Comparison of ENCODE assay signal across 8 mouse cellular contexts in genomic region chr1:177338466-177339206, GRCm38 (mm10).
DNase-seq lines count a peak whose midpoint lies in the region; ATAC-seq and TF ChIP-seq lines count a peak whose summit lies in the region.

No protein-coding gene starts in this region.

- peak overlapping the region; percentile 81 for H3K4me2 ChIP-seq in embryonic facial prominence, embryonic 14.5 days (ENCODE audit: low read depth, low read length)
- H3K4me2 ChIP-seq in heart, embryonic 13.5 days = peak overlapping the region; percentile 84
- H3K4me2 ChIP-seq in liver, embryonic 13.5 days = peak overlapping the region; percentile 69

- peak; percentile 82 for ATAC-seq in embryonic facial prominence, embryonic 14.5 days (ENCODE audit: low read depth)
- no peak for ATAC-seq in heart, embryonic 13.5 days (ENCODE audit: extremely low read depth, insufficient number of reproducible peaks, low FRiP score, low TSS enrichment)
- no peak for ATAC-seq in liver, embryonic 13.5 days (ENCODE audit: low read depth)

- peak overlapping the region; percentile 70 for H3K9ac ChIP-seq in embryonic facial prominence, embryonic 14.5 days (ENCODE audit: low read depth, low read length)
- H3K9ac ChIP-seq in heart, embryonic 13.5 days = peak overlapping the region; percentile 75
- peak overlapping the region; percentile 47; the same call in 1 of the 2 replicates for H3K9ac ChIP-seq in liver, embryonic 13.5 days

- H3ac ChIP-seq in C2C12 (ENCODE audit: control insufficient read depth, insufficient read length, low read depth) = peak overlapping the region; percentile 41

- H3K79me2 ChIP-seq in C2C12 (ENCODE audit: control insufficient read depth, insufficient read depth) = no peaks in the 10 kb centered on the region

- H3K9me3 ChIP-seq in embryonic facial prominence, embryonic 14.5 days (ENCODE audit: control insufficient read depth, low read length) = no peaks in the 10 kb centered on the region
- no peaks in the 10 kb centered on the region for H3K9me3 ChIP-seq in heart, embryonic 13.5 days
- no peaks in the 10 kb centered on the region for H3K9me3 ChIP-seq in liver, embryonic 13.5 days (replicated peaks)

- peak; percentile 16 for DNase-seq in adrenal gland, postnatal 4 days (ENCODE audit: low spot score in 2 of 2)
- peak; percentile 67 for DNase-seq in embryonic facial prominence, embryonic 14.5 days (ENCODE audit: low spot score)
- DNase-seq in kidney, postnatal 10 days = peak; percentile 64
- DNase-seq in liver, embryonic 13.5 days = no peak
- DNase-seq in neural tube, embryonic 10.5 days (ENCODE audit: extremely low spot score, low spot score) = peak; percentile 78

- TF ChIP-seq POLR2A in testis, adult 2 months (IDR thresholded peaks at IDR 0.05; ENCODE audit: control insufficient read depth, low read depth, low read length) = no peak

- no peaks in the 10 kb centered on the region for H3K27me3 ChIP-seq in C2C12 (ENCODE audit: control insufficient read depth, insufficient read depth, insufficient read length)
- no peaks in the 10 kb centered on the region for H3K27me3 ChIP-seq in embryonic facial prominence, embryonic 14.5 days (replicated peaks; ENCODE audit: control insufficient read depth, insufficient read depth, low read length)
- no peaks in the 10 kb centered on the region for H3K27me3 ChIP-seq in heart, embryonic 13.5 days (replicated peaks)
- no peaks in the 10 kb centered on the region for H3K27me3 ChIP-seq in liver, embryonic 13.5 days
- no peaks in the 10 kb centered on the region for H3K27me3 ChIP-seq in testis, adult 2 months (ENCODE audit: control insufficient read depth, insufficient read depth, low read length)

- H3K4me1 ChIP-seq in embryonic facial prominence, embryonic 14.5 days (ENCODE audit: control insufficient read depth, insufficient read depth, low read length) = peaks cover 5% of the 10 kb centered on the region; the same call in 1 of the 2 replicates
- H3K4me1 ChIP-seq in heart, embryonic 13.5 days = peaks cover 5% of the 10 kb centered on the region; the same call in 1 of the 2 replicates
- peaks cover 11% of the 10 kb centered on the region for H3K4me1 ChIP-seq in liver, embryonic 13.5 days (replicated peaks)
- no peaks in the 10 kb centered on the region for H3K4me1 ChIP-seq in testis, adult 2 months (ENCODE audit: control insufficient read depth, insufficient read depth, low read length)

- peak overlapping the region; percentile 29 for H3K27ac ChIP-seq in embryonic facial prominence, embryonic 14.5 days (replicated peaks; ENCODE audit: low read depth, low read length)
- peak overlapping the region; percentile 45 for H3K27ac ChIP-seq in heart, embryonic 13.5 days (replicated peaks)
- H3K27ac ChIP-seq in liver, embryonic 13.5 days = no peak overlapping the region
- H3K27ac ChIP-seq in testis, adult 2 months (ENCODE audit: control insufficient read depth, insufficient read depth, low read depth, low read length) = no peak overlapping the region

- no peak for TF ChIP-seq CTCF in C2C12 (IDR thresholded peaks at IDR 0.05; ENCODE audit: control insufficient read depth, insufficient read depth, insufficient read length)
- TF ChIP-seq CTCF in testis, adult 2 months (IDR thresholded peaks at IDR 0.05; ENCODE audit: control insufficient read depth, insufficient read depth, insufficient replicate concordance, low read depth, low read length) = no peak

- H3K79me3 ChIP-seq in C2C12 (ENCODE audit: low read depth) = no peaks in the 10 kb centered on the region

- 6% methylated on average over 29 of the region's 32 CpGs for WGBS in embryonic facial prominence, embryonic 14.5 days
- 6% methylated on average over 32 of the region's 32 CpGs for WGBS in heart, embryonic 13.5 days
- WGBS in liver, embryonic 13.5 days (ENCODE audit: insufficient replicate concordance) = 7% methylated on average over 32 of the region's 32 CpGs

- H3K36me3 ChIP-seq in C2C12 (ENCODE audit: control insufficient read depth, insufficient read depth) = no peaks in the 10 kb centered on the region
- no peaks in the 10 kb centered on the region for H3K36me3 ChIP-seq in embryonic facial prominence, embryonic 14.5 days (ENCODE audit: control insufficient read depth, insufficient read depth, low read length)
- no peaks in the 10 kb centered on the region for H3K36me3 ChIP-seq in heart, embryonic 13.5 days
- H3K36me3 ChIP-seq in liver, embryonic 13.5 days = no peaks in the 10 kb centered on the region
- H3K36me3 ChIP-seq in testis, adult 2 months (ENCODE audit: control insufficient read depth, insufficient read depth, low read length) = no peaks in the 10 kb centered on the region

- H3K4me3 ChIP-seq in C2C12 (ENCODE audit: insufficient read depth, poor library complexity, severe bottlenecking) = no peak overlapping the region
- peak overlapping the region; percentile 52 for H3K4me3 ChIP-seq in embryonic facial prominence, embryonic 14.5 days (ENCODE audit: low read depth, low read length)
- H3K4me3 ChIP-seq in heart, embryonic 13.5 days = peak overlapping the region; percentile 51
- peak overlapping the region; percentile 53 for H3K4me3 ChIP-seq in liver, embryonic 13.5 days (replicated peaks)
- H3K4me3 ChIP-seq in testis, adult 2 months (ENCODE audit: control insufficient read depth, low read depth, low read length) = peak overlapping the region; percentile 25

TF ChIP-seq in C2C12, 6 proteins besides CTCF, POLR2A, EP300 and RAD21:
- TF ChIP-seq MAX (IDR thresholded peaks at IDR 0.05) = no peak
- no peak for TF ChIP-seq MYOD1 (IDR thresholded peaks at IDR 0.05; ENCODE audit: control insufficient read depth, insufficient read length, low read depth)
- TF ChIP-seq FOSL1 (IDR thresholded peaks at IDR 0.05; ENCODE audit: insufficient read depth, low read length, poor library complexity, severe bottlenecking) = no peak
- no peak for TF ChIP-seq CEBPB (IDR thresholded peaks at IDR 0.05; ENCODE audit: low read depth)
- TF ChIP-seq USF1 (IDR thresholded peaks at IDR 0.05; ENCODE audit: low read depth) = no peak
- TF ChIP-seq MYOG (IDR thresholded peaks at IDR 0.05; ENCODE audit: control insufficient read depth, extremely low read depth, insufficient read length) = no peak
TF ChIP-seq in C2C12: peak in this region for 0.

Comparison
In these comparisons a context has a peak if more than half of its experiments do, and no peak if none do; other contexts are left out.
1. H3K27ac ChIP-seq: peak in embryonic facial prominence, embryonic 14.5 days (single experiment) and heart, embryonic 13.5 days (single experiment); none in liver, embryonic 13.5 days (single experiment) and testis, adult 2 months (single experiment).
2. Peak in every context shown above with its lines, with median percentiles within 50 percentile points of each other: H3K4me2 ChIP-seq and H3K9ac ChIP-seq.